Mouse (Mus musculus) bone marrow, adult 2 months (tissue): ENCODE data around the gene Fev. TPM values are rescaled to one million over a fixed set of nuclear protein-coding genes. Genes with fewer than 3 reads are reported as not detected.

Experiments
- H3K27ac ChIP-seq: fragments of 200-500 bp; 2 replicates; pipeline ENCODE4 v1.5.1; 2012; ENCODE audit warnings: low read depth, mild to moderate bottlenecking, control low read depth, inconsistent platforms, low read length; ENCODE audit not compliant: control insufficient read depth, poor library complexity, insufficient read depth
- H3K4me1 ChIP-seq: fragments of 200-500 bp; 2 replicates; pipeline ENCODE4 v1.6.1; 2011; ENCODE audit warnings: low read length; ENCODE audit not compliant: control insufficient read depth, insufficient read depth
- H3K4me3 ChIP-seq: fragments of 200-500 bp; replicated peaks from 2 replicates; pipeline ENCODE3; 2011; ENCODE audit warnings: mild to moderate bottlenecking, low read depth, low read length, control low read depth; ENCODE audit not compliant: control insufficient read depth
- CTCF ChIP-seq: fragments of 200-500 bp; IDR thresholded peaks from 2 replicates; pipeline ENCODE4 v1.5.1; 2011; ENCODE audit warnings: low read length, control low read depth; ENCODE audit not compliant: control insufficient read depth, insufficient read depth
- POLR2A ChIP-seq: fragments of 200-500 bp; IDR thresholded peaks from 2 replicates; pipeline ENCODE4 v1.6.1; 2011; ENCODE audit warnings: low read depth, mild to moderate bottlenecking, control low read depth, low read length, borderline replicate concordance; ENCODE audit not compliant: control insufficient read depth
- WGBS: fragments of 180-500 bp; shearing (Covaris S2); methylation state at CpG from one replicate; pipeline ENCODE4 v1.1.7; 2018; 5-methylcytosine and 5-hydroxymethylcytosine counted together
- polyA plus RNA-seq: library from polyadenylated mRNA; stranded (reverse); fragments of >200 nt; gene quantifications from 2 replicates; pipeline ENCODE4 v1.2.4, GENCODE M21; 2011; ENCODE audit warnings: low replicate concordance; ENCODE audit not compliant: missing spikeins, insufficient read depth, insufficient read length

Fev gene
- polyA plus RNA-seq, 1 experiment, result not detected

GRCm38 (mm10) chr1:74858805-74859204 is 26.4 kb downstream of the Fev start:
- H3K27ac ChIP-seq, result no peak overlapping the region
- H3K4me3 ChIP-seq, result no peak overlapping the region
- no peaks in the 10 kb centered on the region for H3K4me1 ChIP-seq
- TF ChIP-seq CTCF (no peak), POLR2A (no peak)
- WGBS, result 12% methylated on average over 16 of the region's 16 CpGs

GRCm38 (mm10) chr1:74858171-74858719 is 27.0 kb downstream of the Fev start:
- Histone ChIP-seq H3K4me3 (no peak overlapping the region), H3K27ac (no peak overlapping the region), H3K4me1 (no peaks in the 10 kb centered on the region)
- 4% methylated on average over 29 of the region's 29 CpGs for WGBS
- TF ChIP-seq CTCF, result no peak
- TF ChIP-seq POLR2A, result no peak

GRCm38 (mm10) chr1:74857677-74858076 is 27.5 kb downstream of the Fev start:
- 16% methylated on average over 4 of the region's 4 CpGs for WGBS
- Histone ChIP-seq H3K27ac (no peak overlapping the region), H3K4me1 (no peaks in the 10 kb centered on the region), H3K4me3 (no peak overlapping the region)
- TF ChIP-seq POLR2A (no peak), CTCF (no peak)

GRCm38 (mm10) chr1:74857201-74857600 is 28.0 kb downstream of the Fev start:
- 6% methylated on average over 20 of the region's 20 CpGs for WGBS
- Histone ChIP-seq H3K27ac (no peak overlapping the region), H3K4me3 (no peak overlapping the region), H3K4me1 (no peaks in the 10 kb centered on the region)
- no peak for TF ChIP-seq POLR2A

- Histone ChIP-seq H3K4me3 (no peak overlapping the region), H3K27ac (no peak overlapping the region), H3K4me1 (no peaks in the 10 kb centered on the region)
- TF ChIP-seq CTCF (no peak), POLR2A (no peak)
- WGBS, result 7% methylated on average over 7 of the region's 7 CpGs
Observed at GRCm38 (mm10) chr1:74856791-74857190, 28.4 kb downstream of the Fev start.

- Histone ChIP-seq H3K4me1 (no peaks in the 10 kb centered on the region), H3K4me3 (no peak overlapping the region), H3K27ac (no peak overlapping the region)
- WGBS, result 9% methylated on average over 11 of the region's 11 CpGs
- TF ChIP-seq POLR2A, result no peak
- TF ChIP-seq CTCF, result no peak
Observed at GRCm38 (mm10) chr1:74856439-74856720, 28.8 kb downstream of the Fev start.

- WGBS, result 4% methylated on average over 71 of the region's 74 CpGs
- Histone ChIP-seq H3K4me3 (no peak overlapping the region), H3K4me1 (no peaks in the 10 kb centered on the region), H3K27ac (no peak overlapping the region; the same call in 1 of the 2 replicates)
- TF ChIP-seq POLR2A, result no peak
- no peak for TF ChIP-seq CTCF
Observed at GRCm38 (mm10) chr1:74855651-74856438, 29.4 kb downstream of the Fev start.

GRCm38 (mm10) chr1:74855156-74855555 is 30.1 kb downstream of the Fev start:
- Histone ChIP-seq H3K4me1 (no peaks in the 10 kb centered on the region), H3K27ac (no peak overlapping the region), H3K4me3 (no peak overlapping the region)
- 3% methylated on average over 48 of the region's 48 CpGs for WGBS
- TF ChIP-seq CTCF (no peak), POLR2A (no peak)
